Mouse (Mus musculus) C2C12 (cell line): ENCODE measurements around the gene Haus3.

Source experiments
- CEBPB ChIP-seq: IDR thresholded peaks from one replicate; pipeline ENCODE4 v1.6.1; 2011; ENCODE audit warnings: low read depth, mild to moderate bottlenecking, control low read depth, moderate library complexity
- CTCF ChIP-seq: IDR thresholded peaks from one replicate; pipeline ENCODE4 v1.5.1; 2011; ENCODE audit not compliant: control insufficient read depth, insufficient read depth, insufficient read length
- FOSL1 ChIP-seq: IDR thresholded peaks from one replicate; pipeline ENCODE4 v1.8.0; 2011; ENCODE audit warnings: mild to moderate bottlenecking, low read length; ENCODE audit not compliant: poor library complexity, insufficient read depth, severe bottlenecking
- MAX ChIP-seq: IDR thresholded peaks from one replicate; pipeline ENCODE4 v1.6.1; 2011; ENCODE audit warnings: mild to moderate bottlenecking, control low read depth
- MYOG ChIP-seq: IDR thresholded peaks from one replicate; pipeline ENCODE4 v1.6.1; 2011; ENCODE audit not compliant: control insufficient read depth, insufficient read length; ENCODE audit errors: extremely low read depth

- TF ChIP-seq CTCF (no peak), MAX (no peak), CEBPB (no peak), MYOG (no peak), FOSL1 (no peak)
Measured at GRCm38 (mm10) chr5:34174550-34175402, 5.4 kb upstream of the Haus3 start.
